Mouse (Mus musculus) heart, embryonic 15.5 days (tissue): ENCODE measurements around the gene Srrm4. TPM values are rescaled to one million over a fixed set of nuclear protein-coding genes. Genes with fewer than 3 reads are reported as not detected.

Experiments used
- ATAC-seq: fragments of 200-750 bp; cut with Nextera tagmentation; replicated peaks from 2 replicates; pipeline ENCODE4 v1.8.0; 2017; ENCODE audit warnings: low read depth, moderate TSS enrichment; ENCODE audit not compliant: insufficient number of reproducible peaks, insufficient read depth, low FRiP score
- H3K27ac ChIP-seq: fragments of 300-500 bp; sonication (generic); 2 replicates; pipeline ENCODE4 v1.5.1; 2015; ENCODE audit warnings: mild to moderate bottlenecking, inconsistent platforms
- H3K27me3 ChIP-seq: fragments of 300-500 bp; sonication (generic); 2 replicates; pipeline ENCODE4 v1.6.1; 2015; ENCODE audit warnings: inconsistent platforms
- H3K36me3 ChIP-seq: fragments of 300-500 bp; sonication (generic); 2 replicates; pipeline ENCODE4 v1.6.1; 2015; ENCODE audit warnings: mild to moderate bottlenecking, inconsistent platforms
- H3K4me1 ChIP-seq: fragments of 300-500 bp; sonication (generic); replicated peaks from 2 replicates; pipeline ENCODE4 v1.6.1; 2015; ENCODE audit warnings: inconsistent platforms
- H3K4me2 ChIP-seq: fragments of 300-500 bp; sonication (generic); 2 replicates; pipeline ENCODE4 v1.6.1; 2015; ENCODE audit warnings: inconsistent platforms, mild to moderate bottlenecking, moderate library complexity
- H3K4me3 ChIP-seq: fragments of 300-500 bp; sonication (generic); 2 replicates; pipeline ENCODE4 v1.5.1; 2015; ENCODE audit warnings: mild to moderate bottlenecking, inconsistent platforms
- H3K9ac ChIP-seq: fragments of 300-500 bp; sonication (generic); 2 replicates; pipeline ENCODE4 v1.6.1; 2015; ENCODE audit warnings: mild to moderate bottlenecking, inconsistent platforms
- H3K9me3 ChIP-seq: fragments of 300-500 bp; sonication (generic); replicated peaks from 2 replicates; pipeline ENCODE4 v1.6.1; 2016; ENCODE audit warnings: inconsistent platforms
- WGBS: fragments of 180-500 bp; shearing (Covaris S2); methylation state at CpG from one replicate; pipeline ENCODE4 v1.1.7; 2015; ENCODE audit warnings: mixed read lengths; 5-methylcytosine and 5-hydroxymethylcytosine counted together
- polyA plus RNA-seq: library from polyadenylated mRNA; unstranded; fragments of >200 nt; fragmentation: Nextera tagmentation; extraction: Ambion mirVana; gene quantifications from 2 replicates; pipeline ENCODE4 v1.2.1, GENCODE M21; 2015

The Srrm4 gene
- polyA plus RNA-seq, 1 experiment from 2014 or later: 1.0 TPM

DNA sequence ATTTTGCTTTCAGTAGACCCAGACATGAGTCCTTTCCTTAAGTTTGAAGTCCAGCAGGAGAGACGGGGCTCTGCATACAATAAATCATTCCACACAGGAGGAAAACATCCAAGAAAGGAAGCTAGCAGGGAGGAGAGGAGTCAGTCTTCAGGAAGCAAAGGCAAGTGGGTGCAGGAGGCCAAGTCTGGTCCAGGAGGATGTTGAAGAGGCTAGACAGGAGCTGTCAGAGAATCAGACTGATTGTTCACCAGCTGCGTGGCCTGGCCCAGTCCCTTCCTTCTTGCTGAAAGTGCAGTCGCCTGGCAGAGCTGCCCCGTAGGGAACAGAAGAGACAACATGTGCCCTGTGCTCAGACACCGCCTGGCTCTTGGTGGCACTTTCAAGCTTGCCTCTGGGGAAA, 100.8 kb downstream of the Srrm4 start:
- WGBS: 54% methylated on average over 5 of the region's 5 CpGs
- Histone ChIP-seq H3K9me3 (no peaks in the 10 kb centered on the region), H3K27ac (no peak overlapping the region), H3K4me1 (peaks cover 24% of the 10 kb centered on the region), H3K27me3 (peaks cover 12% of the 10 kb centered on the region), H3K4me2 (no peak overlapping the region), H3K36me3 (no peaks in the 10 kb centered on the region), H3K4me3 (no peak overlapping the region), H3K9ac (no peak overlapping the region)
- ATAC-seq: no peak

GRCm38 (mm10) chr5:116489621-116490020, 102.0 kb downstream of the Srrm4 start:
- Histone ChIP-seq H3K4me2 (no peak overlapping the region), H3K4me1 (peaks cover 30% of the 10 kb centered on the region), H3K27ac (no peak overlapping the region), H3K4me3 (no peak overlapping the region), H3K9me3 (no peaks in the 10 kb centered on the region), H3K9ac (no peak overlapping the region), H3K27me3 (peaks cover 12% of the 10 kb centered on the region), H3K36me3 (no peaks in the 10 kb centered on the region)
- no peak for ATAC-seq
- WGBS: 63% methylated on average over 8 of the region's 8 CpGs

DNA sequence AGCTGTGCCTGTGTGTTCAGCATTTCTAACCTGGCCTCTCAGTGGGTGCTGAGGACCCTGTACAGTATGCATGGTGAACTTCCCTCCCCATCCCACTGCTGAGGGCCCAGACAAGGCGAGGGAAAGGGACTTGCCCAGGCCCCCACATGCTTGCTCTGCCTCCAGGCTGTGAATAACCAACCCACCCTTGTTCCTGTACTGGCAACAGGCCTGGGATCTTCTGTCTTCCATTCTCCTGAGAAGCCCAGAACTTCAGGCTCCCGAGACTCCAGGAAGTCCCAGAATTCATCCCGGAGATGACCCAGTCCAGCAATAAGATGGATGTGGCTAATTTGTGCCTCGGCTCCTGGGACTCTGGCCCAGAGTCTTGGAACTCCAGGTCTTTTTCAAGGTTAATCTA, 105.5 kb downstream of the Srrm4 start:
- Histone ChIP-seq H3K27me3 (peaks cover 3% of the 10 kb centered on the region; the same call in 1 of the 2 replicates), H3K36me3 (no peaks in the 10 kb centered on the region), H3K4me2 (no peak overlapping the region), H3K27ac (no peak overlapping the region), H3K9me3 (no peaks in the 10 kb centered on the region), H3K4me3 (no peak overlapping the region), H3K9ac (no peak overlapping the region), H3K4me1 (peaks cover 21% of the 10 kb centered on the region)
- WGBS: 54% methylated on average over 4 of the region's 4 CpGs
- no peak for ATAC-seq

DNA sequence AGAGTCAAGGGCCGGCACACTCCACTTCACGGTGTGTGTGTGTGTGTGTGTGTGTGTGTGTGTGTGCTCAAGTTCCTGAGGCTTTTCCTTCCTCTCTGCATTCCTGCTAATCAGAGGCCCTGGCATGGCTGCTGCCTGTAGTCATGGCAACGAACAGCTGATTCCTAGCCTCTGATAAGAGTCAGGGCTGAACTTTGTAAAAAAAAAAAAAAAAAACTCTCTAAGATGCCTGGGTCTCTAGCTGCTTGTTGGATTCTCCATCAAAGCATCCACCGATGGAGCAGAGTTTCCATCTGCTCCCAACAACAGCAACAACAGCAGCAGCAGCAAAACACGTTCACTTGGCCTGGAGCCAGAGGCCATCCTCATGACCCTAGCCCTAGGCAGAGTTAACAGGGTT, 106.5 kb downstream of the Srrm4 start:
- ATAC-seq: peak; percentile 74
- peaks cover 3% of the 10 kb centered on the region; the same call in 1 of the 2 replicates for H3K27me3 ChIP-seq
- WGBS: 1% methylated on average over 5 of the region's 5 CpGs
- H3K9ac ChIP-seq: no peak overlapping the region
- H3K27ac ChIP-seq: no peak overlapping the region
- no peak overlapping the region for H3K4me3 ChIP-seq
- H3K36me3 ChIP-seq: no peaks in the 10 kb centered on the region
- H3K4me1 ChIP-seq: peaks cover 10% of the 10 kb centered on the region
- no peaks in the 10 kb centered on the region for H3K9me3 ChIP-seq
- no peak overlapping the region for H3K4me2 ChIP-seq

DNA sequence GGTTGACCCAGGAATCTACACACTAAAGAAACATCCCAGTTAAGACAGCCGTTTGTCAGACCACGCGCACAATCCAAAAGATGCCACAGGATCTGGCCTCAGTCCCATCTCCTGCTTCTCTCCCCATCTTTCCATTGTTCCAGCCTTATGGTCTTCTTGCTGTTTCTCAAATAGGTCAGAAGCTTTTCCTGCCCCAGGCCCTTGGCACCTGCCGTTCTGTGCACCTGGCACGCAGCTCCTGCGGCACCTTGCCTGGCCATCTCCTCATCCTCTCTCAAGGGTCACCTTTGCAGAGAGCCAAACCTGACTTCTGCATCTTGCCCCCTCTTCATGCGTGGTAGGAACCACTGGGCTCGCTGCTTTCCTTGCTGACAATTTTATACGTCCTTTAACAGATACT, 107.4 kb downstream of the Srrm4 start:
- 85% methylated on average over 9 of the region's 9 CpGs for WGBS
- peaks cover 3% of the 10 kb centered on the region; the same call in 1 of the 2 replicates for H3K27me3 ChIP-seq
- no peak overlapping the region for H3K4me2 ChIP-seq
- no peak overlapping the region for H3K4me3 ChIP-seq
- no peaks in the 10 kb centered on the region for H3K9me3 ChIP-seq
- H3K4me1 ChIP-seq: peaks cover 9% of the 10 kb centered on the region
- no peak overlapping the region for H3K27ac ChIP-seq
- no peak overlapping the region for H3K9ac ChIP-seq
- no peak for ATAC-seq
- H3K36me3 ChIP-seq: no peaks in the 10 kb centered on the region

GRCm38 (mm10) chr5:116478607-116479371, 112.8 kb downstream of the Srrm4 start:
- ATAC-seq: no peak
- H3K27ac ChIP-seq: no peak overlapping the region
- H3K4me2 ChIP-seq: no peak overlapping the region
- WGBS: 85% methylated on average over 18 of the region's 18 CpGs
- no peak overlapping the region for H3K4me3 ChIP-seq
- H3K9me3 ChIP-seq: no peaks in the 10 kb centered on the region
- no peaks in the 10 kb centered on the region; the same call in 1 of the 2 replicates for H3K4me1 ChIP-seq
- no peak overlapping the region for H3K9ac ChIP-seq
- H3K27me3 ChIP-seq: peaks cover 9% of the 10 kb centered on the region; the same call in 1 of the 2 replicates
- H3K36me3 ChIP-seq: no peaks in the 10 kb centered on the region

- H3K36me3 ChIP-seq: no peaks in the 10 kb centered on the region
- no peak overlapping the region for H3K4me3 ChIP-seq
- 10% methylated on average over 15 of the region's 15 CpGs for WGBS
- H3K4me2 ChIP-seq: no peak overlapping the region
- H3K9ac ChIP-seq: no peak overlapping the region
- no peaks in the 10 kb centered on the region for H3K9me3 ChIP-seq
- no peak for ATAC-seq
- peaks cover 9% of the 10 kb centered on the region; the same call in 1 of the 2 replicates for H3K27me3 ChIP-seq
- H3K4me1 ChIP-seq: no peaks in the 10 kb centered on the region; the same call in 1 of the 2 replicates
- no peak overlapping the region for H3K27ac ChIP-seq
These were observed 115.6 kb downstream of the Srrm4 start for GRCm38 (mm10) chr5:116476006-116476405.

DNA sequence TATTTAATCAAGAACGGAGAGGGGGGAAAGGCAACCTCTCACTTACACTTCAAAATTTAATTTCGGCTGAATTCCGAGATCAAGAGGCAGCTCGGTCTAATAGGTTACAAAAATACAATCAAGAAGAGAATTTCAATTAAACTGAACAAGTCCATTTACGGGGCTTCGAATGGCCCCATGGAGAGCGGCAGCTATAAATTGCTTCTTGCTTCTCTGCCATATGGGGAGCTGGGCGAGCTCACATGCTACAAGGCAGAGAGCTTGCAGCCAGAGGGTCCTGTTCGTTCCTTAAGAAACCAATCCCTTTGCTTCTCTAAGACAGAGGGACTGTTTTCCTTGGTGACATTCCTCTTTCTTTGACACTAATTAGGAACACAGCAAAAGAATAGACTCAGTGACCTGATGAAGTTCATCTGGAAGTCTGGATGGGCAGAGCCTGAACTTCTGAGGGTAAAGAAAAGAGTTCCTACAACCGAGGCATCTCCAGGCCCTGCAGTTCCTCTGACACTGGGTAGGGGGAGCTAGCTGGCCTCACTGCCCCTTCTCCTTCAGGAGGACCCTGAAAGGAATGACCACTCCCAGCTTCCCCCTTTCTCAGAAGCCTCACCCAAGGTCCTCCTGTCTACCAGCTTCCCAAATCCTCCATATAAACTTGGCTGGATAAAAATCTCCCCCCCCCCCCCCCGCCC, 130.1 kb downstream of the Srrm4 start:
- H3K4me1 ChIP-seq: no peaks in the 10 kb centered on the region
- no peaks in the 10 kb centered on the region for H3K36me3 ChIP-seq
- no peak for ATAC-seq
- H3K27me3 ChIP-seq: no peaks in the 10 kb centered on the region
- no peak overlapping the region for H3K9ac ChIP-seq
- H3K4me2 ChIP-seq: no peak overlapping the region
- H3K4me3 ChIP-seq: no peak overlapping the region
- H3K9me3 ChIP-seq: no peaks in the 10 kb centered on the region
- 64% methylated on average over 11 of the region's 11 CpGs for WGBS
- no peak overlapping the region for H3K27ac ChIP-seq

- H3K9me3 ChIP-seq: no peaks in the 10 kb centered on the region
These were observed 131.6 kb downstream of the Srrm4 start for GRCm38 (mm10) chr5:116459970-116460369.

GRCm38 (mm10) chr5:116457791-116458190, 133.8 kb downstream of the Srrm4 start:
- no peak overlapping the region for H3K27ac ChIP-seq
- H3K4me3 ChIP-seq: no peak overlapping the region
- no peaks in the 10 kb centered on the region for H3K27me3 ChIP-seq
- no peak for ATAC-seq
- no peak overlapping the region for H3K9ac ChIP-seq
- H3K9me3 ChIP-seq: no peaks in the 10 kb centered on the region
- H3K4me1 ChIP-seq: 0 out of 2 replicates have a peak, but pooled peaks cover 5% of the 10 kb centered on the region
- H3K4me2 ChIP-seq: no peak overlapping the region
- WGBS: 89% methylated on average over 7 of the region's 7 CpGs
- H3K36me3 ChIP-seq: no peaks in the 10 kb centered on the region

More at GRCm38 (mm10) chr5:116459970-116460369, 131.6 kb downstream of the Srrm4 start:
- Histone ChIP-seq H3K4me2 (no peak overlapping the region), H3K36me3 (no peaks in the 10 kb centered on the region), H3K4me3 (no peak overlapping the region), H3K27me3 (no peaks in the 10 kb centered on the region), H3K27ac (no peak overlapping the region), H3K9ac (no peak overlapping the region), H3K4me1 (no peaks in the 10 kb centered on the region)
- no peak for ATAC-seq
- 84% methylated on average over 2 of the region's 2 CpGs for WGBS

DNA sequence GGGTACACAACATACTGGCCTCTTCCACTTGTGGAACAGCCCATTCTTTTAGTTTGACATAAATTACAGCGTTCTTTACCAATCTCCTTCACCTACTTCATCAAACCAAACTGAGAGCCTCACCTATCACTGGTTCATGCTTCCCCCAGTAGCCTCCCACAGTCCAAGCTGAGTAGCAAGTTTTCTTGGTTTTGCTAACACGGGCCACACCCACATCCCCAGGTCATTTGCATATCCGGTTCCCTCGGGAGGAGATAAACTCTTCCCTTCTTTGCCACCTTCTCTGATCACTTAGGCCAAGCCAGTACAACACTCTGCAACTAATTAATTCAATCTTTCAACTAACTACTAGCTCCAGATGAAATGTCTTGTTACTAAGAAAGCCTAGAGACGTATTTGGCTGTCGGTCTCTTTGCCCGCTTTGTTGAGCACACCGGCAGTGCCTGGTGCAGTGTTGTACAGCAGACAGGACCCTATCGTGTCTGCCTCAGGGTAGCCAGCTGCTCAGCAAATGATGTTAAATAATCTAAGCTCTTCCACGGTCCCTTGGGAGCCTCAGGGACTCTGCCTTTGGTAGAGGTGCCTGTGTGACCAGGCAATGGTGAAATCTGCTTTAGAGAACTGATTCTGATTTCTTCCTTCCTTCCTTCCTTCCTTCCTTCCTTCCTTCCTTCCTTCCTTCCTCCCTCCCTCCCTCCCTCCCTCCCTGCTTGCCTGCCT, 134.7 kb downstream of the Srrm4 start:
- Histone ChIP-seq H3K4me1 (0 out of 2 replicates have a peak, but pooled peaks cover 5% of the 10 kb centered on the region), H3K36me3 (no peaks in the 10 kb centered on the region), H3K9me3 (no peaks in the 10 kb centered on the region), H3K27ac (no peak overlapping the region), H3K4me3 (peak overlapping the region; percentile 26), H3K27me3 (no peaks in the 10 kb centered on the region), H3K4me2 (0 out of 2 replicates have a peak overlapping the region, but pooled peaks have one; percentile 28), H3K9ac (no peak overlapping the region)
- ATAC-seq: no peak
- 28% methylated on average over 10 of the region's 10 CpGs for WGBS
